Mouse (Mus musculus) neutrophil, adult 5-6 weeks (primary cell): ENCODE measurements around the gene Olfr432. TPM values are rescaled to one million over a fixed set of nuclear protein-coding genes. Genes with fewer than 3 reads are reported as not detected.
"Not testable (repeated sequence)": the region's sequence is repeated elsewhere in the genome, so short reads cannot be mapped to it uniquely, and the experiment has no call there.

Experiments used
- ATAC-seq: fragments of 151-379, 151-347 bp; 2 replicates; pipeline ENCODE4 v1.8.0; 2017; ENCODE audit warnings: mild to moderate bottlenecking, moderate TSS enrichment; ENCODE audit not compliant: insufficient number of reproducible peaks, poor library complexity, low FRiP score, severe bottlenecking; ENCODE audit errors: extremely low read depth
- total RNA-seq: library from RNA; stranded (forward); fragments of 200-1000 nt; gene quantifications from 2 replicates; pipeline ENCODE4 v1.2.3, GENCODE M21; 2017

Olfr432 gene
- not detected in 2 replicates for total RNA-seq

GRCm38 (mm10) chr1:174048893-174049292, at the start of gene Olfr432:
TSS of gene Olfr432 (plus strand) at chr1:174049205.
- ATAC-seq = no peak

GRCm38 (mm10) chr1:174004352-174005109, 44.5 kb upstream of the Olfr432 start:
- peak; percentile 97 for ATAC-seq

- not testable (repeated sequence) for ATAC-seq
Observed at GRCm38 (mm10) chr1:174007050-174007449, 42.0 kb upstream of the Olfr432 start.

GRCm38 (mm10) chr1:174031698-174032097, 17.3 kb upstream of the Olfr432 start, which contains the start of gene Ifi205:
TSS of gene Ifi205 (minus strand) at chr1:174031810.
- no peak for ATAC-seq

GRCm38 (mm10) chr1:174035841-174036240, 13.2 kb upstream of the Olfr432 start:
- ATAC-seq = no peak

- no peak for ATAC-seq
Observed at GRCm38 (mm10) chr1:174038480-174038879, 10.5 kb upstream of the Olfr432 start.

- ATAC-seq = peak; percentile 89
Observed at GRCm38 (mm10) chr1:174040523-174041177, 8.4 kb upstream of the Olfr432 start, which contains the start of gene Olfr433. TSS of gene Olfr433 (plus strand) at chr1:174040705.

- peak; percentile 37; the same call in 1 of the 2 replicates for ATAC-seq
Observed at GRCm38 (mm10) chr1:174042091-174042884, 6.7 kb upstream of the Olfr432 start.

GRCm38 (mm10) chr1:174044431-174044830, 4.6 kb upstream of the Olfr432 start:
- no peak for ATAC-seq

GRCm38 (mm10) chr1:174048227-174048626, 778 bp upstream of the Olfr432 start:
- 0 out of 2 replicates have a peak, but pooled peaks have one; percentile 11 for ATAC-seq

- not testable (repeated sequence) for ATAC-seq
Observed at GRCm38 (mm10) chr1:174049357-174049756, 352 bp downstream of the Olfr432 start.

- ATAC-seq = peak; percentile 32; the same call in 1 of the 2 replicates
Observed at GRCm38 (mm10) chr1:174050532-174050931, 1.5 kb downstream of the Olfr432 start.

- no peak for ATAC-seq
Observed at GRCm38 (mm10) chr1:174051515-174051914, 2.5 kb downstream of the Olfr432 start.

- ATAC-seq = no peak
Observed at GRCm38 (mm10) chr1:174051931-174052536, 3.0 kb downstream of the Olfr432 start.

GRCm38 (mm10) chr1:174052981-174053380, 4.0 kb downstream of the Olfr432 start:
- no peak for ATAC-seq

- ATAC-seq = 0 out of 2 replicates have a peak, but pooled peaks have one; percentile 36
Observed at GRCm38 (mm10) chr1:174055248-174055647, 6.2 kb downstream of the Olfr432 start.

- no peak for ATAC-seq
Observed at GRCm38 (mm10) chr1:174066305-174066704, 17.3 kb downstream of the Olfr432 start, which contains the start of gene Olfr430. TSS of gene Olfr430 (plus strand) at chr1:174066605.

- no peak for ATAC-seq
Observed at GRCm38 (mm10) chr1:174084031-174084430, 35.0 kb downstream of the Olfr432 start, which contains the start of gene Olfr429. TSS of gene Olfr429 (plus strand) at chr1:174084331.

- ATAC-seq = no peak
Observed at GRCm38 (mm10) chr1:174096591-174096990, 47.6 kb downstream of the Olfr432 start, which contains the start of gene Olfr427. TSS of gene Olfr427 (plus strand) at chr1:174096891.
